Mouse (Mus musculus) erythroid progenitor cell, adult 5-6 weeks (primary cell): ENCODE data around the gene Rab23. TPM values are rescaled to one million over a fixed set of nuclear protein-coding genes. Genes with fewer than 3 reads are reported as not detected.

Source experiments
- ATAC-seq: replicated peaks from 2 replicates; pipeline ENCODE4 v1.8.0; 2016; ENCODE audit warnings: moderate number of reproducible peaks, mild to moderate bottlenecking, moderate TSS enrichment, inconsistent platforms; ENCODE audit not compliant: poor library complexity, low FRiP score, severe bottlenecking
- total RNA-seq, 2 experiments: library from RNA; stranded (forward) in 1 of 2; stranded (reverse) in 1 of 2; fragments of 150-400 nt in 1 of 2; fragments of 186-747, 209-891 nt in 1 of 2; gene quantifications; 2 replicates each; pipeline versions ENCODE4 v1.2.3 to v1.2.4; 2015 to 2017; ENCODE audit warnings: low replicate concordance in 2 of 2

The Rab23 gene
- total RNA-seq, 2 experiments from 2014 or later = 1.7 to 8.9 TPM

GRCm38 (mm10) chr1:33763826-33764225, 44.1 kb downstream of the Rab23 start:
- no peak for ATAC-seq

DNA sequence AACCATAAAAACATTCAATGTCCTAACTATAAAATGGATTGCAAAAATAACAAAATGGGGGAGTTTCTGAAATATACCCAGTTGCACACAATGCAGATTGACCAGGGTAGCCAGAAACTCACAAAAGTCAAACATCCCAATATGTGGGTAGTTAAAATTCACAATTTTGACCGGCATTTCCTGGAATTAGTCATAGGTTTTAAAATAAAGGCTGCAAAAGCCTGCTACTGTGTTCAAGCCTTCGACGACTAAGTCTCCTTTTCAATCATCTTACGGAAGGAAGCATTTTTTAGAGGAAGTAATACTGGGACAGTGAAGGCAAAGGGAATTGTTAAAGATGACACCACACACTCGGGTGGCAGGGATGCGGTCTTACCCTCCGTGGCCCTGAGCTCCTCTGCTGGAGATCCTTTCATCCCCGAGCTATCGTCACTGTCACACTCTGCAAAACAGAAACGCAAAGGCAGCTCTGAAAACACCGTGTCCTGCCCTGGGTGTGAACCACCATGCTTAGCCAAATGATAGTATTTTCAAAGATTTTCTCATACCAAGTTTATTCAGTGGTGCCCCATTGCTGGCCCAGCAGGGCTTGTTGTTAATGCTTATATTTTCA, 45.9 kb downstream of the Rab23 start:
- no peak for ATAC-seq

- no peak for ATAC-seq
Observed at GRCm38 (mm10) chr1:33766520-33767508, 47.1 kb downstream of the Rab23 start.

DNA sequence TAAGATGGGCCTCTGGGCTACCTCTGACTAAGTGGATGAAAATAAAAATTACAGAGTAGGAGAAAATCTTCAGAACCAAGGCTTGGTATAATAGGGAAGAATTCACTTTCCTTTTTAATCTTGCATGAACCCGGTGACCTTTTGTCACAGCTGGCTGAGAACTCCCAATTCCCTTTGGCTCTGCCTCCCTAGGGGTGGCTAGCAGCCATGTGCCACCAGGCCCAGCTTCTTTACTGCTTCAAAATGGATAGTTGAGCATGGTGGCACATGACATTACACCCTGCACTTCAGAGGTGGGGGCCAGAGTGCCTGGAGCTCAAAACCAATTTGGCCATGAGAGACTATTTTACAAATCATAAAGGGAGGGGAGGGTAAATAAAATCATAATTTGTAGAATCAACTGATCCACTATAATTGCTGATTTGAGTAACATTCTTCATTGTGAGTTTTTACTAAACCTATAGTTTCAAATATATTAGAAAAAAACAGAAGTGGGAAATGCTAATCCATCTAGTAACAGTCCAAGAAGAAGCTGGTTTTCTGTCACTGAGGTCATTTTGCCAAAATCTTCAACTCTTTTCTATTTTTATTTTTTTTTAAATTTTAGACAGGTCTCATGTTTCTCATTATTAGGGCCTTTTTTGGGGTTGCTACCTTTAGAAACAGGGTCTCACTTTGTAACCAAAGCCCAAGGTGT, 48.6 kb downstream of the Rab23 start:
- no peak for ATAC-seq

DNA sequence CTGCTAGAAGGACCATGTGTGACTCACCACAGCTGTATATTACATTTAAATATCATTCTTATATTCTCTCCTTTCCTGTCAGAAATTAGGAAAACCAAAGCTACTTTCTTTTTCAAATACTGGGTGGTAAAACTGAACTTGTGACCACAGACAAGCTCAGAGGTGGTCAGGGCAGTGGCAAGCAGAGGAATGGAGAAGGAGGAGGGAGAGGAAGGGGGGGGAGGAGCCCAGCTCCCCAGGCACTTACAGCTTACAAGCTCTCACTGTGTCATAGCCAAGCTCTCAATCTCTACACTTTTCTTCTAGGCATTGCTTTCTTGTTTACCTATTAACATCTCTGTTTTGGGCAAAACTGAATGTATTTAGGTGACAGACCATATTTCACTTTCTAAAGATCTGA, 49.1 kb downstream of the Rab23 start:
- no peak for ATAC-seq

GRCm38 (mm10) chr1:33771621-33772020, 51.9 kb downstream of the Rab23 start:
- no peak for ATAC-seq

DNA sequence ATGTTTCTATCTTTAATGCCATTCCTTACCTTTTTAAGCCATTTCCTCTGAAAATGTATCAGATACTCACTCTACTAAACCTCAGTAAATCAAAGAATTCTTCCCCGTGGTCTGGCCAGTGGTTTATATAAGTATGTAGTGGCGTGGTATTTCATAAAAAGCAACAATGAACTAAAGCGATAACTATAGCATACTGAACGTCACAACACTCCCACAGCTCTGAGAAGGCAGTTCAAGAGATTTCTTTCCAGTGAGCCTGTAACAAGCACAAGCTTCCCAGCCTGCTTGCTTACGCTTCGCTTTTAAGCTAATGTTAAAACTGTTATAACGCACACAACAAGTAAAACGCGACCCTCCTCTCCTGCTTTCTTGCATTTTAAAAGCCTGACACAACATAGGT, 52.4 kb downstream of the Rab23 start:
- no peak for ATAC-seq

GRCm38 (mm10) chr1:33776175-33776611, 56.5 kb downstream of the Rab23 start:
- no peak for ATAC-seq

DNA sequence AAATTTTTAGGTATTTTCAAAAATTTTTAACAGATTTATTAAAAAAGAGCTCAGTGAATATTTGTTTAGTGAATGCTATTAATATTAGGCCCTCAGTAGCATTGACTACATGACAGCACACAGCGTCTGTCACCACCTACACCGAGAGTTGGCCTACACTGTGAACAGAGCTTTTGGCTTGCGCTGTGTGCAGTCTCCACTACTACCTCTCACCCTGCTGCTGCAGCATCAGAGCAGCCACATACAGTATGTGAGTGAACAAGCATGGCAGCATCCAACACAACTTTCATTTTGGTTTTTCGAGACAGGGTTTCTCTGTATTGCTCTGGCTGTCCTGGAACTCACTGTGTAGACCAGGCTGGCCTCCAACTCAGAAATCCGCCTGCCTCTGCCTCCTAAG, 64.9 kb downstream of the Rab23 start:
- ATAC-seq = no peak

- no peak for ATAC-seq
Observed at GRCm38 (mm10) chr1:33788072-33788471, 68.4 kb downstream of the Rab23 start.

DNA sequence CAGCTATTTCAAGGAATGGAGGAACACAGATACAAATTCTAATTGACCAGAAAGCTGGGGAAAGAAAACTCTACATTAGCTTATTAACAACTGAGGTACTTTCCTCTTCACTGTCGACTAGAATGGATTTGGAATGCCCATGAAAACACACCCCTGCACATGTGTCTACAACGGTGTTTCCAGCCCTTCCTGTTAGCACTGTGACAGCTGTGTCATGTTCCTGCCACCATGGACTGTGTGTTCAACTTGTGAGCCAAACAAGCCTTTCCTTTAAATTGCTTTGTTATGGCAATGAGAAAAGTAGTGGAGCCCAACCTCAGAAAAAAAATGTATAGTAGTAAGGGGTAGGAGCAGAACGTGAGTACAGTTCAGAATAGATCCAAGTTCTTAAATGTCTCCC, 68.8 kb downstream of the Rab23 start:
- no peak for ATAC-seq

Other genes starting within 250 kb of the Rab23 start
- gene Prim2, start 50.1 kb upstream of the Rab23 start, total RNA-seq (2015; ENCODE audit: low replicate concordance) = 62.5 and 83.6 TPM in 2 replicates
- gene Prim2, start 50.1 kb upstream of the Rab23 start, total RNA-seq (2017; ENCODE audit: low replicate concordance) = 84.2 and 84.9 TPM in 2 replicates
- gene Bag2, start 37.9 kb downstream of the Rab23 start, total RNA-seq (2015; ENCODE audit: low replicate concordance) = 25.9 and 37.7 TPM in 2 replicates
- gene Bag2, start 37.9 kb downstream of the Rab23 start, total RNA-seq (2017; ENCODE audit: low replicate concordance) = 33.9 and 59.6 TPM in 2 replicates
- gene Zfp451, start 94.7 kb downstream of the Rab23 start, total RNA-seq (2015; ENCODE audit: low replicate concordance) = 31.4 and 34.2 TPM in 2 replicates
- 22.2 and 22.7 TPM in 2 replicates for gene Zfp451, start 94.7 kb downstream of the Rab23 start, total RNA-seq (2017; ENCODE audit: low replicate concordance)
- 3.4 TPM in 1 of 2 replicates, not detected in the other for gene Bend6, start 187.9 kb downstream of the Rab23 start, total RNA-seq (2015; ENCODE audit: low replicate concordance)
- not detected in 2 replicates for gene Bend6, start 187.9 kb downstream of the Rab23 start, total RNA-seq (2017; ENCODE audit: low replicate concordance)
- gene Dst, start 188.3 kb downstream of the Rab23 start, total RNA-seq (2015; ENCODE audit: low replicate concordance) = 1.7 and 1.8 TPM in 2 replicates
- 1.7 and 2.4 TPM in 2 replicates for gene Dst, start 188.3 kb downstream of the Rab23 start, total RNA-seq (2017; ENCODE audit: low replicate concordance)